Mouse (Mus musculus) cerebellum, adult 11 months (tissue): ENCODE results near the gene Fpr-rs6.

Experiments used
- DNase-seq: peaks from one replicate; pipeline ENCODE4 v3.0.0; 2022

Fpr-rs6 gene

DNA sequence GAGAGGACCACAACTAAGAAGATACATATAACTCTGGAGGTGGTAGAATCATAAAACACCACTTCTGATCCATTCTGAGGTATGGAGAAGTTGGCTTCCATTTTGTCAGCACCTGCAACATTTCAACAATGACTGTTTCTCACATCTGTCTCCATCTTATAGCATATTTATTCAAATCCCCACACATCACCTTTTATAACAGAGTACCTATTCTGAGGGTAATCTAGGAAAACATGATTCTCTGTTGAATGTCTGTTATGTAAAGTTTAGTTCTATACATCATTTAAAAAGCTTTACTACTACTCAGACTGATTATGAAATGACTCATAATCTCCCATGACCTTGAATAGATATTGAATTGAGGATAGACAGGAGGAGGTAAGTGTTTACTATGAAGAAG, at the start of gene Fpr-rs6:
TSS of gene Fpr-rs6 (minus strand) at position 101 of the 400 bp plus-strand sequence.
- DNase-seq: no peak
